Mouse (Mus musculus): ENCODE measurements at regions not wholly inside any gene's neighbourhood (a gene's known extent, or its start where the extent isn't known, plus 50 kb on each side); places are given as distances from the start of the nearest gene placed in this dataset.

GRCm38 (mm10) chr15:95714408-95714807 lies 58.6 kb upstream of the Dbx2 start:
- DNase-seq, result no peak

DNA sequence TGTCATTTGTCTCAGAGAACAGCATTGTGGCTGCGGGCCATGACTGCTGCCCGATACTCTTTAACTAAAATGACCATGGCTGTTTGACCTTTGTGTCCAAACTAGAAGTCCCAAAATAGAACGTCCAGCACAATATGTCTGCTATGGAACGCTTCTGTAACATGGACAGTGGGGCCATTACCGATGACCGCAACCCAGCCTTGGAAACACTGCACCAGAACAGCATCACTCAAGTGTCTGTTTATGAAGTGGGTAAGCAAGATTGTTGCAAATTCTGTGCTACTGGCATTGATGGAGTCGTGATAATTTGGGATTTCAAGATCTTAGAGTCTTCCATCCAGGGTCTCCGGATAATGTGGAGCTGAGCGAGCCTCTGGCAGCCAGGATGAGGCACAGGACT lies 60.2 kb upstream of the Dbx2 start:
- DNase-seq, result no peak

DNA sequence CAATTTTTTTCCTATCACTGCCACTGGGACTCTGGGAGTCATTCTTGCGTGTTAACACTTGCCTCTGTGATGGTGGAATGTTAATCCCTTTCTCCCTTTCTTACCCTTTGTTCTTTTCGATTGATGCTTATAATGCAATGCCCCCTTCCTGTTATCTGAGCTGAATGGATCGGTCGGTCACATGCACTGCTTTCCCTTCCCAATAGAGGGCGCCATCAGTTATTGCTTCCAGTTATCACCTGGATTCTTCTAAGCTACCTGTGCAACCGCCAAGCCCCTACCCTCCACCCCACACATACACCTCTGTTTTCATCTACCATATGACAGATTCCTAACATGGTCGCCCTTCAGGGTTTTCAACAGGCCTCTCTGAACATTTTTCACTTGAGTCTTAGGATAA lies 66.9 kb upstream of the Ano6 start:
- DNase-seq, result peak; percentile 44 to 47

DNA sequence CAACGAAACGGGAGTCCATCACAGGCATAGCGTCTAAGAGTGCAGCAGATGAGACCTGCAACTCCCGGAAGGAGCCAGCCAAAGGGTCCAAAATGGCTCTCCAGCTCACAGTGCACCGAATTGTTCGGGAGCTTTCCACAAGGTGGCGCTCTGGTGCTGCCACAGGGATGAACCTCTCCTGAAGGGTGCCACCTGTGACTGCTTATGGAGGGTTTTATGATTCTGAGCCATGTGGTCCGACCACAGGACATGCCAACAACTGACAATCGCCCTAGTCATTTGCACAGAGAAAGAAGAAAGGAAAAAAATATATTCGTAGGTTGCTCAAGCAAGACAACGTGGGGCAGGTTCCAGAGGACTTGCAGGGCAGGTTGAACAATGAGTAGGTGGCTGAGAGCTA lies 64.8 kb upstream of the Ano6 start:
- DNase-seq, result peak; percentile 64 to 68

GRCm38 (mm10) chr15:95726516-95726915 lies 64.1 kb upstream of the Ano6 start:
- no peak for DNase-seq

DNA sequence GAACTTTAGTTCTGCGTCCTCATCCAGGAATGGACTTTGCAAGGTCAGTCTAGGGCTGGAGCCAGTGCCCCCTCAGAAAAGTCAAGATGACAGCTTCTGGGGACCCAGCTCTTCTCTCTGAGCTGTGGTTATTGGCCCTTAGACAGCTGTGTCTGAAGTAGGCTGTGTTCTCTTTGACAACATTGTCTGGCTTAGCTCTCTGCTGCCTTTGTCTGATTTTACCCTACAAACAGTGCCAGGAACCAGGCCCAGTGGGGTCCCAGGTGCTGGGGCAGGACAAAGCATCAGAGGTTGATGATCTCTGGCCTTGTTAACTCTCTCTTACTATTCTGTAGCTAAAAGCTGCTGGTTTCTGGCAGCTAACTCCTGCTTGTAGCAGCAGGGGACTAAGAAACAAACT lies 54.9 kb upstream of the Ano6 start:
- no peak for DNase-seq
